Mouse (Mus musculus): ENCODE data around the gene Gm49601. TPM values are rescaled to one million over a fixed set of nuclear protein-coding genes. Genes with fewer than 3 reads are reported as not detected.

Gm49601 gene
- 0.24 and 2.6 TPM in 2 replicates for polyA plus RNA-seq (2012; ENCODE audit: low replicate concordance)

GRCm38 (mm10) chr16:18626376-18626878, at the start of gene Gm49601:
TSS of gene Gm49601 (minus strand) at chr16:18626427.

GRCm38 (mm10) chr16:18629390-18630231, 3.4 kb upstream of the Gm49601 start, which contains the start of gene Sept5:
TSS of gene Sept5 (minus strand) at chr16:18629954.

DNA sequence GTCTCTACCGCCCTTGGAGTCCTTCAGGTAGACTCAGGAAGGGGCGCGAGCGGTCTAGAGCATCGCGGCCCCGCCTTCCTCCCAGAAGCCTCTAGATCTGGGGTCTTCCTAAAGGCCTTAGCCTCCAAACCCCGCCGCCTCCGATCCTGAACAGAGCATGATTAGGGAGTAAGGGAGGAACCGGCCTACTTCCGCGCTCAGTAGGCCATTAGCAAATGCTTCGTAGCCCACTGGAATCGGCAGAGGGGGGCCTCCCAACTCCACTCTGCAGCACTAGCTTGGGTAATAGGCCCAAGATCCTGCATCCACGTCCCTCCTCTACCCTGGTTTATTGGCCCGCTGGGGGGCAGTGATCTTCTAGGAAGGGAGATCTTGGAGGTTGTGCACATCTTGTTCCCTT, 4.2 kb downstream of the Gm49601 start, which contains the start of gene Gp1bb:
Gene Gp1bb (minus strand): TSS at position 385 of the 400 bp plus-strand sequence.

DNA sequence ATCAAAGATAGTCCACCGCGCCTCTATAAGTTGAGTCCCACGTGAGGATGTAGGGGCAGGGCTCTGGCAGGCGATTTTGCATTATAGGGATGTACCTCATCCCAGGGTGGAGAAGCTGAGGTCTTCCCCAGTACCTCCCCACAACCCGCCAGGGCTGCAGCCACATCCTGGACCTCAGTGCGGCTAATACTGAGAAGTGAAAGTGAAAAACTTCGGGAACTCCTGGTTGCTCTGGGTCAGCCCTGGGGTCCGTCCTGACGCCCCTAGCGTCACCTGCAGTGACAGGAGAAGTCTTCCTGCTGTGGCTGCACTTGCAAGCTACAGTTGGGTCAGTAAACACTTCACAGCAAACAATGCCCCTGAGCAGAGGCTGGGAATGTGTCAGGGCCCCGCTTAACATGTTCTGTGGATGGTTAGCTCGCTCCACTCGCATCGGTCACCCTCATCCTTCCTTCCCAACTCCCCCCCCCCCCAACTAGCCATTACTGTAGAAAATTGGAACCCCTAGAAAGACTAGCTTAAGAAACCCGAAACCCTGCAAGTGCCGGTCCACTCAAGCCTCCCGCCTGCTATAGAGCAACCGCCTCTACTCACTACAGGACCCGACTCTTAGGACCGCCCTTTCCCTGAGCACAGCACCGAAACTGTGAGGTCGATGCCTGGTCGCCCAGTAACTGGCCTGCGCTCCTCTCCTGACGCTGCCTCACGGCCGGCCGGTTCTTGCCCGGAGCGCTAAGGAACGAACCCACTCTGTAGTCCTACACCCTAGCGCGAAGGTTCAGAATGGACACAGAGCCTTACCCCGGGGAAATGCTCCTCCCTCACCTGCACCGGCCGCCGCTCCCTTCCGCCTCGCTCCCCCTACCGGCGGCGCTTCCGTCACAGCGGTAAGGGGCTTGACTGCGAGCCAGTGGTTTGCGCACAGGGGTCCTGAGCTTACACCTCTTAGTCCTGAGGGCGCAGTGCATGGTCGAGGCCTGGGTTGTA, 36.1 kb downstream of the Gm49601 start, which contains the start of gene Tbx1:
Gene Tbx1 (minus strand): TSS at position 868 of the 987 bp plus-strand sequence.

Other genes with a start within 250 kb of the Gm49601 start
- 8.5 and 12.5 TPM in 2 replicates for gene Txnrd2, start 200.0 kb downstream of the Gm49601 start, polyA plus RNA-seq (2012; ENCODE audit: low replicate concordance)
- gene Comt, start 199.6 kb downstream of the Gm49601 start, polyA plus RNA-seq (2012; ENCODE audit: low replicate concordance), result 16.4 and 49.9 TPM in 2 replicates
- 6.1 and 8.9 TPM in 2 replicates for gene Gnb1l, start 127.7 kb downstream of the Gm49601 start, polyA plus RNA-seq (2012; ENCODE audit: low replicate concordance)
- gene Rtl10, start 127.5 kb downstream of the Gm49601 start, polyA plus RNA-seq (2012; ENCODE audit: low replicate concordance), result 2.8 and 3.9 TPM in 2 replicates
- gene Tbx1, start 35.8 kb downstream of the Gm49601 start, polyA plus RNA-seq (2012; ENCODE audit: low replicate concordance), result not detected in 2 replicates
- 5.8 and 10.0 TPM in 2 replicates for gene Gp1bb, start 4.0 kb downstream of the Gm49601 start, polyA plus RNA-seq (2012; ENCODE audit: low replicate concordance)
- gene Sept5, start 3.5 kb upstream of the Gm49601 start, polyA plus RNA-seq (2012; ENCODE audit: low replicate concordance), result 1.3 and 3.1 TPM in 2 replicates
- 0.22 and 8.6 TPM in 2 replicates for gene Cldn5, start 150.4 kb upstream of the Gm49601 start, polyA plus RNA-seq (2012; ENCODE audit: low replicate concordance)
- gene Ufd1, start 185.4 kb upstream of the Gm49601 start, polyA plus RNA-seq (2012; ENCODE audit: low replicate concordance), result 7.7 and 16.1 TPM in 2 replicates
- 1.8 and 5.9 TPM in 2 replicates for gene Cdc45, start 185.6 kb upstream of the Gm49601 start, polyA plus RNA-seq (2012; ENCODE audit: low replicate concordance)
- 40.8 and 125 TPM in 2 replicates for gene 2510002D24Rik, start 210.2 kb upstream of the Gm49601 start, polyA plus RNA-seq (2012; ENCODE audit: low replicate concordance)
- not detected in 2 replicates for gene Gm28539, start 210.2 kb upstream of the Gm49601 start, polyA plus RNA-seq (2012; ENCODE audit: low replicate concordance)